In genomic region chr5:129578201-129578600, GRCm38 (mm10) we compare ENCODE assay signal across 18 mouse cellular contexts. TPM values are rescaled to one million over a fixed set of nuclear protein-coding genes. Genes with fewer than 3 reads are reported as not detected.
A peak's percentile ranks its signal among the peaks of the same experiment; 100 is the strongest.
DNase-seq lines count a peak whose midpoint lies in the region; ATAC-seq and TF ChIP-seq lines count a peak whose summit lies in the region.
"Had no signal": no experiment of that assay in that cellular context is flagged by ENCODE, and none has a peak within 500 bp of the region (broad histone marks: within the 10 kb centered on the region; RNA-seq: fewer than 3 reads in every experiment).

No protein-coding gene starts in this region.

- TF ChIP-seq EP300 in lung, postnatal 0 days (IDR thresholded peaks at IDR 0.05), result no peak

- no peak overlapping the region for H3K4me2 ChIP-seq in lung, postnatal 0 days (replicated peaks; ENCODE audit: low read depth, low read length)
- H3K4me2 ChIP-seq: forebrain, embryonic 13.5 days; heart, embryonic 11.5 days; liver, embryonic 12.5 days had no signal

- no peaks in the 10 kb centered on the region for H3K36me3 ChIP-seq in lung, postnatal 0 days (ENCODE audit: insufficient read depth, low read length)
- H3K36me3 ChIP-seq: limb, embryonic 10.5 days; liver, embryonic 12.5 days had no signal

- no peaks in the 10 kb centered on the region for H3K9me3 ChIP-seq in lung, postnatal 0 days (ENCODE audit: low read length)
- H3K9me3 ChIP-seq: forebrain, embryonic 13.5 days; limb, embryonic 10.5 days; liver, embryonic 12.5 days; megakaryocyte, embryonic 14.5 days had no signal

- H3K9ac ChIP-seq in lung, postnatal 0 days (replicated peaks; ENCODE audit: low read depth), result no peak overlapping the region
- H3K9ac ChIP-seq: forebrain, embryonic 13.5 days; liver, embryonic 12.5 days had no signal

- no peak for TF ChIP-seq CTCF in brain, embryonic 14.5 days (IDR thresholded peaks at IDR 0.05; ENCODE audit: borderline replicate concordance, extremely low read depth, insufficient read depth, insufficient read length)
- TF ChIP-seq CTCF in lung, postnatal 0 days (IDR thresholded peaks at IDR 0.05), result no peak

- H3K4me1 ChIP-seq in lung, postnatal 0 days (ENCODE audit: insufficient read depth, low read depth, low read length), result no peaks in the 10 kb centered on the region
- H3K4me1 ChIP-seq: limb, embryonic 10.5 days had no signal

- H3K27ac ChIP-seq in lung, postnatal 0 days (ENCODE audit: low read length), result no peak overlapping the region
- H3K27ac ChIP-seq: forebrain, embryonic 13.5 days; layer of hippocampus, adult 2 months; limb, embryonic 10.5 days; liver, embryonic 12.5 days; stomach, postnatal 0 days had no signal

- DNase-seq in adrenal gland, postnatal 25 days, result peak; percentile 37
- no peak for DNase-seq in adrenal gland, adult 18-20 months (ENCODE audit: low spot score in 2 of 2)
- peak; percentile 20 for DNase-seq in lung, postnatal 10 days
- no peak for DNase-seq in lung, adult 18-20 months
- DNase-seq in brain, embryonic 14.5 days (ENCODE audit: low read depth), result peak; percentile 44
- peak; percentile 78 to 85 for DNase-seq in kidney, postnatal 25 days
- DNase-seq in gastrocnemius, postnatal 4 days (ENCODE audit: low spot score in 2 of 2), result no peak
- DNase-seq in lung, postnatal 0 days (ENCODE audit: low spot score), result no peak
- DNase-seq: B cell, adult 2 months; cerebellum, adult 9-11 months; right cerebral cortex, postnatal 25 days had no signal

- no peak for TF ChIP-seq POLR2A in brain, embryonic 14.5 days (IDR thresholded peaks at IDR 0.05; ENCODE audit: borderline replicate concordance, extremely low read depth, insufficient read depth, insufficient read length, poor library complexity, severe bottlenecking)

- H3K4me3 ChIP-seq in lung, postnatal 0 days (ENCODE audit: low read depth, low read length), result no peak overlapping the region
- H3K4me3 ChIP-seq: forebrain, embryonic 13.5 days; layer of hippocampus, adult 2 months; limb, embryonic 10.5 days; liver, embryonic 12.5 days; megakaryocyte, embryonic 14.5 days had no signal

- no peak for ATAC-seq in lung, postnatal 0 days
- ATAC-seq: forebrain, embryonic 13.5 days; liver, embryonic 12.5 days had no signal

- H3K27me3 ChIP-seq in lung, postnatal 0 days (replicated peaks; ENCODE audit: insufficient read depth, low read length), result 0 out of 2 replicates have a peak, but pooled peaks cover 3% of the 10 kb centered on the region

- whole genome bisulfite sequencing in lung, postnatal 0 days, result 27% methylated on average over 12 of the region's 12 CpGs

RNA-seq across cellular contexts. Expression of gene Mmp17, which starts 5.8 kb away (rescaled TPM):
- total RNA-seq in adrenal gland, postnatal 25 days (2021), result 0.62 and 0.88 TPM in 2 replicates
- total RNA-seq in adrenal gland, adult 18-20 months (2021), result 1 to 10 TPM; 1.4 to 1.5 TPM
- 14.7 and 21.1 TPM in 2 replicates for polyA plus RNA-seq in brain, embryonic 14.5 days (2012; rRNA removed)
- total RNA-seq in gastrocnemius, postnatal 4 days (2021), result 1 to 10 TPM; 1.8 to 2.2 TPM
- 0.31 and 0.33 TPM in 2 replicates for polyA plus RNA-seq in lung, postnatal 0 days (2015; fragmentation: Nextera tagmentation; extraction: Ambion mirVana)

Comparison
In these comparisons a context has a peak if more than half of its experiments do, and no peak if none do; other contexts are left out.
1. DNase-seq: peak in adrenal gland, postnatal 25 days (single experiment), lung, postnatal 10 days (single experiment), brain, embryonic 14.5 days (single experiment) and kidney, postnatal 25 days (2 of 2); none in adrenal gland, adult 18-20 months (0 of 2), lung, adult 18-20 months (0 of 2), gastrocnemius, postnatal 4 days (0 of 2) and lung, postnatal 0 days (single experiment).